Mouse (Mus musculus): ENCODE measurements around the gene Eps8l1. TPM values are rescaled to one million over a fixed set of nuclear protein-coding genes. Genes with fewer than 3 reads are reported as not detected.
"Not testable (repeated sequence)": the region's sequence is repeated elsewhere in the genome, so short reads cannot be mapped to it uniquely, and the experiment has no call there.

Eps8l1 gene
- polyA plus RNA-seq, 1 experiment from 2014 or later = 4.0 TPM

DNA sequence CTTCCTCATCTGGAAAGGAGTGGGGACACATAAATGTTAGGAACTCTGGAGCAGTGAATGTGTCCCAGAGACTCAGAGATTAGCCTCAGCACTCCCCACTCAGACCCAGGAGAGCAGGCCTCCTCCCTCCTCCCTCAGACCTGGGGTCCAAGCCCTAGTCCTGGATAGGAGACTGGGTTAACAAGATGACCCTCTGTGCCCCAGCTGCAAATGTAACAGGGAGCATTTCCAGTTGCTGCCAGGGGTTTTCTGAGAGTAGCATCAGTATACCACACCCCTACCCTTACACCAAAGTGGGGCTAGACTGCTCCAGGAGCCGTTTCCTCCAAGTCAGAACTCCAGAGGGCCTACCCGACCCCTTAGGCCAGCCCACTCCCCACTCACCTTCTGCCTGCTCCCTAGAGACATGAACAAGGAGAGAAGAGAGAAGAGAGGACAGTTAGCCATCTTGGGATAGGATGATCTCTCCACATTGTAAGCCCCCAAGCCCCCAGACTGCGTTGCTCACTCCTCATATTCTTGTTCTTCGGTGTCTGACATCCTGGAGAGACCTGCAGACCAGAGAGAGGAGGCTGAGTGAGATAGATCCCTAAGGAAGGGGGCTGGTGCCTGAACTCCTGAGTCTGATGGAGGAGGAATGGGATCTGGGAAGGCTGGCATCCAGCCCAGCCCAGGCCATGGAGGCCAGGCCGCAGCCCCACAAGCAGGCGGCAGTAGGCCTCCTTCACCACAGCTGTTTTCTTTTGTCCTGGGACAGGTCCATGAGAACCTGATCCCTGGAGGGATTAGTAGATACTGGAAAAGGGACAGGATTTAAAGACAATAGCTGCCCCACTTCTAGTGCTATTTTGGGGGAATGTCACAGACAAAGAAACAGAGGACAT is 53.6 kb downstream of the Eps8l1 start:
- H3K36me3 ChIP-seq (ENCODE audit: poor library complexity, severe bottlenecking) = no peaks in the 10 kb centered on the region
- no peak overlapping the region for H3K9ac ChIP-seq
- 45% methylated on average over 6 of the region's 6 CpGs for WGBS
- peaks cover 25% of the 10 kb centered on the region for H3K4me1 ChIP-seq
- H3K4me2 ChIP-seq = no peak overlapping the region
- ATAC-seq = no peak
- H3K4me3 ChIP-seq = no peak overlapping the region
- H3K9me3 ChIP-seq (replicated peaks) = no peaks in the 10 kb centered on the region
- H3K27me3 ChIP-seq = no peaks in the 10 kb centered on the region
- H3K27ac ChIP-seq = no peak overlapping the region

DNA sequence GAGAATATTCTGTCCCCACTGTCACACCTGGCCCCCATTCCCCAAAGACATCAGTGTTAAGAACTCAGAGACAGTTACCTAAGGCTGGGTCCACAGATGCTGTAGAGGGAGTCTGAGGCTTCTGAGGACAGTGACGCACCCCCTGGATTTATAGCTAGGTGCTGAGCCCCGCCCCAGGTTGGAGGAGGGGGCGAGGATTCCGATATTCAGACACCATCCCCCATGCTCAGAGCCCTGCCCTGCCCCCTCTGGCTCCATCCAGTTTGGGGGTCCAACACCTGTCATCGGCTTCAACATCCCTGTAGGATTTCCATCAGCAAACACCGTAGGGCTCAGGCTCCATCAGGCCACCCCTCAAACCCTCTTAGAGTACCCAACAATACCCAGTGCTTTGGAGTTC is 55.4 kb downstream of the Eps8l1 start:
- H3K4me3 ChIP-seq = no peak overlapping the region
- WGBS = 62% methylated on average over 6 of the region's 6 CpGs
- H3K4me1 ChIP-seq = peaks cover 18% of the 10 kb centered on the region
- ATAC-seq = no peak
- H3K9ac ChIP-seq = 0 out of 2 replicates have a peak overlapping the region, but pooled peaks have one; percentile 5
- no peaks in the 10 kb centered on the region for H3K9me3 ChIP-seq (replicated peaks)
- no peak overlapping the region for H3K27ac ChIP-seq
- no peaks in the 10 kb centered on the region for H3K36me3 ChIP-seq (ENCODE audit: poor library complexity, severe bottlenecking)
- peaks cover 8% of the 10 kb centered on the region; the same call in 1 of the 2 replicates for H3K27me3 ChIP-seq
- H3K4me2 ChIP-seq = no peak overlapping the region

DNA sequence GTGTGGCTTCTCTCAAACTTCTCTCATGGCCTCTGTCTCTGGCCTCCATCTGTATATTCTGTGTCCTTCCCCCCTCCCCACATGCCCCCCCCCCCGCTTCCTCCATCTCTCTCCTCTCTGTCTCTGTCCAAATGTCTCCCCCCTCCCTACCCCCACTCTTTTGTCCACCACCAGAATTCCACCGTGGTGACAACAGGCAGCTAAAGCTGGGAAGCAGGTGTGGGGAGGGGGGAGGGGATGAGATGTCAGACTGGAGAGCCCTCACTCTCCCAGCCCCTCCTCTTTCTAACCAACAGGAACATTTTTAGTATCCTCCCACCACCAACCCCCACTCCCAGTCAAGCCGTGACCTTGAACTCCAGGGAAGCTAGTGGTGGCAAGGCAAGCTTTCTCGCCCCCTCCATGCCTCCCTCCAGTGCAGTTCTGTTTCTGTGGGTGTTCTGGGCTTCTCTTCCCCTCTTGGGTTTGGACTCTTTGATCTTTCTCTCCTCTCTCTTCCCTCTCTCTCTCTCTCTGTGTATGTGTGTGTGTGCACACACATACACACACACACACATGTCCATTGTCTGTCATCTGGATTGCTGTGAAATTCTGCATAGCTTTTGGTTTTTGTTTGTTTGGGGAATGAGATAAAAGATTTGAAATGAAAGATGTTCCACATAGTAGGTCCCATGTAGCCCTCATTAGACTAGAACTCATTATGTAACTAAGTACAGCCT is 56.0 kb downstream of the Eps8l1 start, which contains the start of gene Tnnt1:
Tnnt1 (minus strand) TSS at position 51 of the 719 bp plus-strand sequence.
- Histone ChIP-seq H3K36me3 (ENCODE audit: poor library complexity, severe bottlenecking) (no peaks in the 10 kb centered on the region), H3K9me3 (replicated peaks) (no peaks in the 10 kb centered on the region), H3K27ac (no peak within 1 kb of the TSS), H3K4me3 (no peak within 1 kb of the TSS), H3K4me1 (peaks cover 23% of the 10 kb centered on the region), H3K27me3 (peaks cover 11% of the 10 kb centered on the region), H3K9ac (0 out of 2 replicates have a peak within 1 kb of the TSS, but pooled peaks have one; percentile 5), H3K4me2 (no peak within 1 kb of the TSS)
- ATAC-seq = no peak
- 18% methylated on average over 4 of the region's 4 CpGs for WGBS

DNA sequence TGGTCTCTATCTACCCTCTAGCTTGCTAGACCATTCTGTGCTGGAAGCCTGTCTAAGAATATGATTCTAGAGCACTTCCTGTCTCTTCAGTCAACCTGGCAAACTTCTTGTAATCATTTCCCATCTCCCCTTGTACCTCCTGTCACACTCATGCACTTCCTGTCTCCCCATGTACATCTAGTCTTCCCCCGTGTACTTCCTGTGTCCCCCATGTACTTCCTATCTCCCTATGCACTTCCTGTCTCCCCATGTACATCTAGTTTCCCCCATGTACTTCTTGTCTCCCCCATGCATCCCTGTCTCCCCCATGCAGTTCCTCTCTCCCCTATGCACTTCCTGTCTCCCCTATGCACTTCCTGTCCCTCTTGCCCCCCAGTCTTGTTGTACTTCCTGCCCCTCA is 58.0 kb downstream of the Eps8l1 start:
- WGBS = 96% methylated on average over 1 of the region's 1 CpGs
- no peaks in the 10 kb centered on the region for H3K9me3 ChIP-seq (replicated peaks)
- H3K36me3 ChIP-seq (ENCODE audit: poor library complexity, severe bottlenecking) = no peaks in the 10 kb centered on the region
- no peak overlapping the region for H3K27ac ChIP-seq
- peaks cover 21% of the 10 kb centered on the region for H3K27me3 ChIP-seq
- H3K4me3 ChIP-seq = no peak overlapping the region
- ATAC-seq = no peak
- no peak overlapping the region for H3K9ac ChIP-seq
- no peak overlapping the region for H3K4me2 ChIP-seq
- peaks cover 23% of the 10 kb centered on the region for H3K4me1 ChIP-seq

DNA sequence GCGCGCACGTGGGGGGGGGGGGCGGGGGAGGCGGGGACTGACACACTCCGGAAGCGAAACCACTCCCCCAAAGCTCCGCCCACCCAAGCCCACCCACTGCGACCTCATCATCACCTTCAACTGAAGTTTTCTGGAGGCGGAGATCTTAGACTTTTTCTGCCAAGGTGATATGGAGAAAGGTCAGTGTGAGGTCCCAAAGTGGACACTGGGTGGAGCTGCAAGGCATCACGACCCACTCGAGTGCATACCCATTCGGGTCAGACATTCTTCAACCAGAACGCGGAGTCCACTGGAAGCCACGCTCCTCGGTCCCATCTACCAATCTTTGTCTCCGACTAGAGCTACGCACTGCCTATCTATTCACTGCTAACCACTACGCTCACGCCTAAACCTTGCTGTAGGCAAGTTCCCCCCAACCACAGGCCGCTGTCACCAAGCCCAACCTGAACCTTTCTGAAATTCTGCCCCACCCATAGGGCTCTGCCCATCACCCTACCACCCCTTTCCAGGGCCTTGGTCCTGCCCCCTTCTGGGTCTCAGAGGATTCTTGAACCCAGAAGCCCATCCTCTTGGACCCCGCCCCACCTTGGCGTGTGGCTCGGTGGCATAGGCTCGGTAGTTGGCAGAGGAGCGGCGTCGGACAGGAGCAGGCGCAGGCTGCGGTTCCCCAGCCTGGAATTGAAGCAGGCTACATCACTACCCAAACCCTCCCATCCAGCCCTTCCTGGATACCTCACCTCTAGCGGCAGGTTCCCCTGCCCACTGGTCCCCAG is 60.9 kb downstream of the Eps8l1 start:
- Histone ChIP-seq H3K9ac (0 out of 2 replicates have a peak overlapping the region, but pooled peaks have one; percentile 21), H3K27me3 (peaks cover 21% of the 10 kb centered on the region), H3K4me3 (peak overlapping the region; percentile 25), H3K9me3 (replicated peaks) (no peaks in the 10 kb centered on the region), H3K27ac (no peak overlapping the region), H3K4me2 (peak overlapping the region; percentile 48), H3K36me3 (ENCODE audit: poor library complexity, severe bottlenecking) (no peaks in the 10 kb centered on the region), H3K4me1 (peaks cover 16% of the 10 kb centered on the region; the same call in 1 of the 2 replicates)
- WGBS = 36% methylated on average over 31 of the region's 32 CpGs
- no peak for ATAC-seq

DNA sequence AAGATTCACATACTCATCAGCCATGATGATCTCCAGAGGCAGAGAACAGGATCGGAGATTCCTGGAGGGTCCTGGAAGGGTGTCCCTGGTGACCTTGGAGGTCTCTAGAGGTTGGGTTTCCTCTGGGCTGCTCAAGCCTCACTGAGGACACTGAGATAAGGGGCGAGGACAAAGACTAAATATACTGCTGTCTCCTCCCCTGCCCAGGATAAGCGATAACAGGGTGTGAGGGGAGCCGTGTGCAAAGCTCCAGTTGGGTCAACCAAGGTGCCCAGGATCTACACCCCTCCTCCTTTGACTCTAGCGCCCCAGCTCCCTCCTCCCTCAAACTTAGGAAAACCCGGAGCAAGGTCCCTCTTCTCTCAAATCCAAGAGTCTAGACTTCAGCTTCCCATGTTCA is 61.8 kb downstream of the Eps8l1 start:
- Histone ChIP-seq H3K4me2 (no peak overlapping the region), H3K4me1 (peaks cover 21% of the 10 kb centered on the region), H3K36me3 (ENCODE audit: poor library complexity, severe bottlenecking) (no peaks in the 10 kb centered on the region), H3K9me3 (replicated peaks) (no peaks in the 10 kb centered on the region), H3K27me3 (peaks cover 26% of the 10 kb centered on the region), H3K4me3 (no peak overlapping the region), H3K27ac (no peak overlapping the region), H3K9ac (no peak overlapping the region)
- no peak for ATAC-seq
- WGBS = 89% methylated on average over 6 of the region's 6 CpGs

DNA sequence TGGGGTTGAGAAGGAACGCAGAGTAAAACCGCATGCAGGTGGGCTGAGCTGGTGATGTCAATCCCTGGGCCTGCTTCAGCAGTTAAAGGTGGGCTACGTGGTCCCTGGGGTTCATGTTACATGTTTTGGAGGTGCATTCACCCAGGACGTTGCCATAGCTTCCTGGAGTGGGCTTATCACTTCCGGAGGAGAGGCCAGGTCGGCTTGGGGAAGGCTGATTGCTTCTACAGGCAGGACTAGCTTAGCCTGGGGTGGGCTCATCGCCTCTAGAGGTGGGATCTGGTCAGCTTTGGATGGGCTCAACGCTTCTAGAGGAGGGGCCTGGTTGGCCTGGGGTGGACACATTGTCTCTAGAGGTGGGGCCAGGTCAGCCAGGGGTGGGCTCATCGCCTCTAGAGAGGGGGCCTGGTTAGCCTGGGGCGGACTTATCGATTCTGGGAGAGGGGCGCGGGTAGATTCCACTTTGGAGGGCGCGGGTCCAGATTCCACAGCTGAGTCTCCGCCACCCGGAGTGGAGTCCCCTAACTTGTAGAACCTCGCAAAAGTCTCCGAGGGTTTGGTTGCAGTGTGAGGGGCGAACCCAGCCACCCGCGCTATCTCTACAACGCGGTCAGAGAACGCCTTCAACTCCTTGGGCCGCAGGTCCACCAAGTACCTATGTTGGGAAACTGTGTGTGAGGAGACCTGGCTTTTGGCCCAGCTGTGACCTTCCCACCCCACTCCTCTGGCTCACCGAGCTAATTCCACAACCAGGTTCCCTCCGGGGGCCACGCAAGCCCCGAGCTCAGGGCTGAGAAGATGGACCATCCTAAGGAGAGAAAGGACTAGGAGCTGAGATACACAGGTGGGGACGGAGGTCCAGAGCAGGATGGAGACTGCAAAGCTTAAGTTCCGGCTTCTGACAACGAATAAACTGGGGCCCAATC is 63.0 kb downstream of the Eps8l1 start:
- 91% methylated on average over 33 of the region's 33 CpGs for WGBS
- peaks cover 21% of the 10 kb centered on the region for H3K4me1 ChIP-seq
- no peak for ATAC-seq

DNA sequence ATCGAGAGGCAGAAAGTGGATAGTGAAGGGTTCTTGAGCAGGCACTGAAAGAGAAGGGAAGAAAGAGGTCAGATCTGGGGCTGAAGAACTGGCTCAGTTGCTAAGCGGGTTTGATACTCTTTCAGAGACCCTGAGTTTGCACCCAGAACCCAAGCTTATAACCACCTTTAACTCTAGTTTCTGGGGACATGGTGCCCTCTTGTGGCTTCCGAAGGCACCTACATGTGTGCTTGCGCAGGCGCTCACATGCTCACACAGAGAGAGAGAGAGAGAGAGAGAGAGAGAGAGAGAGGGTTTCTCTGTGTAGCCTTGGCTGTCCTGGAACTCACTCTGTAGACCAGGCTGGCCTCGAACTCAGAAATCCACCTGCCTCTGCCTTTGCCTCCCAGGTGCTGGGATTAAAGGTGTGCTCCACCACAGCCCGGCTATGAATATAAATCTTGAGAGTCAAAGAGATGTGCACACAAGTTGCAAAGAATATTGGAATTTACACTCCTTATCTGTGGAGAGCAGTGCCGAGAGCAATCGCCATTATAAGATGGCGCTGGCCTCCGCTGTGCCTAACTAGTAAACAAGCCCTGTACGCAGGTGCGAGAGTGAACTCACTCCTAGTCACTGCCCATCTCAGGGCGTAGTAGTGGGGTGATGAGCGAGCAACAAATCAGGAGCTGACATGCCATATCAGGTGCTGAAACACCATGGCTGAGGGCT is 63.9 kb downstream of the Eps8l1 start, which contains the start of gene Tnni3:
Tnni3 (minus strand) TSS at position 18 of the 711 bp plus-strand sequence.
- H3K4me3 ChIP-seq; ATAC-seq; H3K36me3 ChIP-seq (ENCODE audit: poor library complexity, severe bottlenecking); H3K4me2 ChIP-seq; H3K9ac ChIP-seq; H3K9me3 ChIP-seq (replicated peaks); H3K27ac ChIP-seq: not testable (repeated sequence)
- 64% methylated on average over 15 of the region's 15 CpGs for WGBS
- Histone ChIP-seq H3K4me1 (peaks cover 21% of the 10 kb centered on the region), H3K27me3 (peaks cover 31% of the 10 kb centered on the region)

More for the DNA sequence above, 63.0 kb downstream of the Eps8l1 start:
- no peak overlapping the region for H3K4me3 ChIP-seq
- H3K36me3 ChIP-seq (ENCODE audit: poor library complexity, severe bottlenecking) = no peaks in the 10 kb centered on the region
- H3K27ac ChIP-seq = no peak overlapping the region
- H3K9ac ChIP-seq = no peak overlapping the region
- peaks cover 31% of the 10 kb centered on the region for H3K27me3 ChIP-seq
- no peaks in the 10 kb centered on the region for H3K9me3 ChIP-seq (replicated peaks)
- H3K4me2 ChIP-seq = no peak overlapping the region

DNA sequence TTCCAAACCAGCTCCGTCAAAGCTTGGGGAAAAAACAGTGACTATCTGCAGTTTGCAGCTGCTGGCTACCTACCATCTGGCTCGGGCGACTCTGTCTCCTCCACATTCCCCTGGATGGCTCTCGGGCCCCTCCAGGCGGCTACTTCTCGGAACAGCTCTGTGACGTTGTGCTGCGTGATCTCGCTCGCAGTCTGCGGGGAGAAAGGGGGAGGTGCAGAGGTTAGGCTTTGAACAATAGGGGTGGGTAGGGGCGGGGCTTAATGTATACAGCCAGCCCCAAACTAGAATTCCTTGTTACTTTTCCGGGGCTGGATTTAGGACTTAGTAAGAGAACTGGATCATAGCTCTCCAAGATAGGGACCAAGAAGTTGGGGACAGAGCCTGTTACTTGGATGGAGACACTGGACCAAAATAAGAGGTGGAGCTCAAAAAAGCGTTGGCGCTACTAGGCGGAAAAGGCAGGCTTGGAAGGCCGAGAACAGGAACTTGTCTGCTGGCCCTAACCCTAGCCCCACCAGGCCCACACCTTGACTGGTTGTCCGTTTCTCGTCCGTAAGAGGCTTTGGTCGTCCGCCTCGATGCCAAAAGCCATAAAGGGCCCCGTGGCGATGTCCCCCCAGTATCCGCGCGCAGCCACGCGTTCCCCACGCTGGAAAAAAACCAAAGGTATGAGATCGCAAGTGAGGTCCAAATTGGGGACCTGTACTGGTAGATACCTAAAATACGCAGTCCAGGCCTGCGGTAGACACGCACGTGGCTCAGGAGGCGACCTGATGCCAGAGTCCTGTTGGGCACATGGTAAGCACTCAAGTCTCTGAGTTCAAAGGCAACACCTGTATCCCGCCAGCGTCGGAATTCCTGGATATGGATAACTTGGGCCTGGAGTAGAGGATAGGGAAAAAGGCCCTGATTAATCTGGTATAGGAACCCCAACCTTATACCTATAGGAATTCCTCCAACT is 66.1 kb downstream of the Eps8l1 start:
- H3K27me3 ChIP-seq = peaks cover 19% of the 10 kb centered on the region
- no peaks in the 10 kb centered on the region for H3K36me3 ChIP-seq (ENCODE audit: poor library complexity, severe bottlenecking)
- peak overlapping the region; percentile 51; the same call in 1 of the 2 replicates for H3K27ac ChIP-seq
- no peaks in the 10 kb centered on the region for H3K9me3 ChIP-seq (replicated peaks)
- peak overlapping the region; percentile 33 for H3K4me3 ChIP-seq
- ATAC-seq = peak; percentile 96
- H3K4me2 ChIP-seq = peak overlapping the region; percentile 60
- H3K9ac ChIP-seq = peak overlapping the region; percentile 54
- whole genome bisulfite sequencing = 26% methylated on average over 40 of the region's 40 CpGs
- peaks cover 14% of the 10 kb centered on the region for H3K4me1 ChIP-seq

DNA sequence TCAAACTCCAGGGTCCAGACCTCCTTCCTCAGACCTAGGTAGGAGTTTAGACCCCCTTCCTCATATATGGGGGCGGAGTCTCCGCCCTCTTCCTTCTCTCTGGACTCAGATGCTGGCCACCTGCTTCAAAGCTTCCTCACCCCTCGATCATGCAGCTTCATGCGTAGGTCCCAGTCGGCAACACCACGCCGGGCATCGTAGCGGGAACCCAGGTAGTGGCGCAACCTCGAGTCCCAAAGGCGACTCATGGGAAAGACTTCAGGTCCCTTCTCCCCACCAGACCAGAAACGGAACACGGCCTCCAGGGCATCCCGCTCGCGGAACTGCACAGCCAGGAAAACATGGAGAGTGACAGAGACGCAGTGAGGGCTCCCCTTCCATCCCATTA is 66.8 kb downstream of the Eps8l1 start:
- H3K4me3 ChIP-seq = no peak overlapping the region
- WGBS = 48% methylated on average over 18 of the region's 18 CpGs
- H3K36me3 ChIP-seq (ENCODE audit: poor library complexity, severe bottlenecking) = no peaks in the 10 kb centered on the region
- ATAC-seq = no peak
- no peaks in the 10 kb centered on the region for H3K9me3 ChIP-seq (replicated peaks)
- H3K27ac ChIP-seq = no peak overlapping the region
- H3K4me1 ChIP-seq = peaks cover 21% of the 10 kb centered on the region
- H3K9ac ChIP-seq = no peak overlapping the region
- peak overlapping the region; percentile 60; the same call in 1 of the 2 replicates for H3K4me2 ChIP-seq
- H3K27me3 ChIP-seq = peaks cover 13% of the 10 kb centered on the region
